Mouse (Mus musculus) left cerebral cortex, postnatal 4 days (tissue): ENCODE measurements around the gene Dnajc16. TPM values are rescaled to one million over a fixed set of nuclear protein-coding genes. Genes with fewer than 3 reads are reported as not detected.

ENCODE experiments used
- DNase-seq: peaks from one replicate; pipeline ENCODE4 v3.0.0-alpha.2; 2022
- intact Hi-C: fragments of 180-260 bp; cut with DNase I; formaldehyde crosslinking; loops from one replicate; pipeline ENCODE4 v1.15.1; 2025
- total RNA-seq, 2 experiments: library from RNA; stranded (reverse); gene quantifications; 2 replicates each; pipeline ENCODE4 v1.2.3; 2021

Gene Dnajc16
- total RNA-seq: 10 to 100 TPM; 22.4 to 27.9 TPM

GRCm38 (mm10) chr4:141790524-141790990 lies at the start of gene Dnajc16:
Dnajc16 (minus strand) TSS chr4:141790931.
- DNase-seq: peak; percentile 97
- intact Hi-C loops: no loop called here

DNA sequence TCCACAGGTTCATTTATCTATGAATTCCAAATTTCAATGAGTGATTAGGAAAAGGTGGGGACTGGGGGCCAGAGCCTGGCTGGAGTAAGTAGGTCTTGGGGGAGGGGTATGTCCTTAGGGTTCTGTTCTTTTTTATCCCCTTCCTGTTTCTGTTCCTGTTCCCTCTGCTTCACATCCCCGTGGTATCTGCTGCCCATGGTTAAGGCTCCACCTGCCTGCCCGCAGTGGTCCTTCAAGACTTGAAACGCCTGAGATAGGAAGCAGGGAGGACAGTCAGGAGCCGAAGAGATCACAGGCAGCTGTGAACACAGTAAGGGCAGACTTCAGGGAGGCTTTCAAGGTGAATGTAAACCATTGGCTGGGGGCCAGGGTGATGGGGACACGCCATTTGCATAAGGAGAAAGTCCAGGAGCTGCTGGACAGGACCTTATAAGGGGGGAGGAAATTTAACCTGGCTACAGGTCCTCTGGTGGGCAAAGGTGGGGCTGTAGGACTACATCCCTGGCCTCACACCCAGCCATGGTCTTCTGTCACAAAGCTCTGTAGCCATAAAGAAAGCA lies 43.9 kb upstream of the Dnajc16 start:
- DNase-seq: no peak
- intact Hi-C loops: no loop called here

DNA sequence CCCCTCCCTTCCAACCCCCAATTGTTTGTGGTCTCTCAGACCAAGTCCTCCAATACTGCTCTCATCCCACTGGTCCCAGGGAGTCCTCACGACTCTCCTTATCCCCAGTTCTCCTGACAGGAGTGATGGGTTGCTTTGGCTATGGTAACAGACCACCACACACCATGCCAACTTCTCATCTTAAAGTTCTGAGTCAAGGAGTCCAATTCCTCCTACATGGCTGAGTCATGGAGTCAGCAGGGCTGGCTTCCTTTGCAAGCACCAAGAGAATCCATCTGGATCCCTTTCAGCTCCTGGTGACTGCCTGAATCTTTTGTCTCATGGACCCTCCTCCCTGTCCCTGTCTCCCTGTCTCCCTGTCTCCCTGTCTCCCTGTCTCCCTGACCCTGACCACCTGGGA lies 43.2 kb upstream of the Dnajc16 start:
- DNase-seq: no peak
- intact Hi-C loops: no loop called here

DNA sequence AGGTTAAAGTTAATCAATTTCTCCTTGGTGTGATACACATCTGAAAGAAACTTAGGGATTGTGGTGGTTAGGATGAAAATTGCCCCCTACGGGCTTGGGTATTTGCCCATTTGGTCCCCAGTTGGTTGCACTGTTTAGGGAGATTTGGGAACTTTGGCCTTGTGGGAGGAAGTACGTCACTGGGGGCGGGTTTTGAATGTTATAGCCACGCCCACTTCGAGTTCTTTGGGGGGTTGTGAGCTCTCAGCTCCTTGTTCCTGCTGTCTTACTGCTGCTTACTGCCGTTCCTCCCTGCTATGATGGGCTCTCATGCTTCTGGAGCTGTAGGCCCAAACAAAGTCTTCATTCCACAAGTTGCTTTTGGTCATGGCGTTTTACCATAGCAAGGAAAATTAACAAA lies 40.6 kb upstream of the Dnajc16 start:
- intact Hi-C loops: no loop called here
- DNase-seq: no peak

DNA sequence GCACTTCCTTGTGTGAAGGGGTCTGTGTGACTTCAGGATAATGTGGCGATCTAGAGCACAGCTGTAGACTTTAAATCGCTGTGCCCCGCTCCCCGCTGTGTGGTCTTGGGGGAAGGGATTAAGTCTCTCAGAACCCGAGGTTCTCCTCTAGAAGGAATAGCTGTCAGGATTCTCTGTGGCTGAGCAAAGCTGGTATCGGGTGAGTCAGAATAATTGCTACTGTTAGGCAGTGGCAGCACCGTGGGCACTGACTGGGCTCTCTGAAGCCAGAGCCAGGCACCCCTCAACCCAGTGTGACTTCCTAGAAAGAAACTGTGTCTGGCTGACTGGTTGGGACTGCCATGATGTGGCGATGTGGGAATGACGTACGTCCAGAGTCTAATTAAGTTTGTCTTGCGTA lies 39.6 kb upstream of the Dnajc16 start:
- intact Hi-C loops: no loop called here
- DNase-seq: no peak

DNA sequence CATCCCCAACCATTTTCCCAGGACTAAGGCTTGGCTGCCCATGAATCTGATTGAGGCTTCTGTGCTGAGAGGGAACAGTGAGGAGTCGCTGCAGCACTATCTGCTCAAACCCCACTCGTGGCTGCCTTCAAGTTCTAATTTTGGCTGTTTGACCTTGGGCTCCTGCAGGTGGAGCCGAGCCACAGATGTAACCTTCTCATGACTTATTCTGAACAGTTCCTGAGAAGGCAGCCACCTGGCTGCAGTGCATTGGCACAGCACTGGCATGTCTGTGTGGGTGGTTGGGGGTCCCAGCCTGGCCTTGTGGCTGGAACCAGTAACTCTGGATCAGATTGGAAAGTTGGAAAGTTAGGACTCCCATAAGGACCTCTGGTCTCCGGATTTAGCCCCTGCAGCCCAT lies 37.4 kb upstream of the Dnajc16 start:
- intact Hi-C loops: no loop called here
- no peak for DNase-seq

DNA sequence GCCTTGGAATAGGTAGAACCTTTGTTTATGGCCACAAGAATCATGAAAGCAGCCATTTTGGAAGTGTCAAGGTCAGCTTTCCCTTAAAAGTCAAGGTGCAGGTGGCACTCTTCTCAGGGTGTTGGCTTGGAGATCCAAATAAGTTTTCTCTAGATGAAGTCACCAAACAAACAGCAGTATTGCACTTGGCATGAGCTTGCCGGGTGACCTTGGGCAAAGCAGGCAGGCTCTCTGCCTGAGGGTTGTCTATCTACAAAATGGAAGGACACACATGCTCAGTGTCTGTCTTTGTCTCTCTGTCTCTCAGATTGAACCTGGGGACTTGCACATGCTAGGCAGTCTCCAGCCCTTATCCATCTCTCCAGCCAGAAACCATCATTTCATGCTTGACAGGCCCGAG lies 36.7 kb upstream of the Dnajc16 start:
- DNase-seq: no peak
- intact Hi-C loops: no loop called here

GRCm38 (mm10) chr4:141826060-141826459 lies 35.3 kb upstream of the Dnajc16 start, which contains the start of gene Cela2a:
Cela2a (minus strand) TSS chr4:141826160.
- intact Hi-C loops: no loop called here
- DNase-seq: no peak

GRCm38 (mm10) chr4:141822979-141823378 lies 32.2 kb upstream of the Dnajc16 start:
- intact Hi-C loops: no loop called here
- DNase-seq: no peak

GRCm38 (mm10) chr4:141822089-141822488 lies 31.4 kb upstream of the Dnajc16 start:
- no peak for DNase-seq
- intact Hi-C loops: no loop called here

DNA sequence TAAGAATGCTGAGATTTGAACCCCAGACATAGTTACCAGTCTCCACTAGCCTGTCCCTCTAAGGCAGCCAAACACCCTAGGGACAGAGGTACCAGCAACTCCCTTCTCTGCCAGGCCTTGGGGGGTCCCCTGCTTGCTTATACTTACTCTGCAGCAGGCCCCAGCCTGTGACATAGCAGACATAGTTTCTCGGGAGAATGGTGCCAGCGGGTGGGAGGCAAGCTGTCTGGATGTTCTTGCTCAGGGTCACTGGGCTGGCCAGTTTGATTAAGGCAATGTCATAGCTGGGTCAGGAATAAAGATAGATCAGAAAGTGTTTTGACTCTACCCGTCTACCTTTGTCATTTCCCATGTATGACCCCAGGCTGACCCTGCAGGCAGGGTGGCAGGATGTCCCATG lies 30.4 kb upstream of the Dnajc16 start:
- intact Hi-C loops: no loop called here
- DNase-seq: no peak

- no peak for DNase-seq
- intact Hi-C loops: no loop called here
Measured at GRCm38 (mm10) chr4:141819316-141819715, 28.6 kb upstream of the Dnajc16 start.

DNA sequence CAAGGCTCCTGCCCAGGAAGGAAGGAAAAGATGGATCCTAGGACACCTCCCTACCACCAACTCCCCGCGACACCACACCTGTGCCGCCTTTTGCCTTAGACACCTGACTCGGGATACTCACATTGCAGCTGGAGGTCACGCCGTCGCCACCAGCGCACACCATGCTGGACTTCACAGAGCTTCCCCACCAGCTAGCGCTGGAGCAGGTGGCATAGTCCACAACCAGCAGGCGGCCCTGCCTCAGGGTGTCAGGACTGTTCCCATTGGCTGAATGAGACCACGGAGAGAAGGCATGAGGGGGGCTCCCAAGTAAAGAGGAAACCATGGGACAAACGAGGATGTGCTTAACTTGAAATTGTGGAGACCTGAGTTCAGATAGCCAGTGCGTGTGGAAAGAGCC lies 28.1 kb upstream of the Dnajc16 start:
- no peak for DNase-seq
- intact Hi-C loops: no loop called here

GRCm38 (mm10) chr4:141817706-141818105 lies 27.0 kb upstream of the Dnajc16 start:
- DNase-seq: no peak
- intact Hi-C loops: no loop called here

GRCm38 (mm10) chr4:141816776-141817655 lies 26.3 kb upstream of the Dnajc16 start:
- DNase-seq: peak; percentile 19
- intact Hi-C loops: no loop called here

DNA sequence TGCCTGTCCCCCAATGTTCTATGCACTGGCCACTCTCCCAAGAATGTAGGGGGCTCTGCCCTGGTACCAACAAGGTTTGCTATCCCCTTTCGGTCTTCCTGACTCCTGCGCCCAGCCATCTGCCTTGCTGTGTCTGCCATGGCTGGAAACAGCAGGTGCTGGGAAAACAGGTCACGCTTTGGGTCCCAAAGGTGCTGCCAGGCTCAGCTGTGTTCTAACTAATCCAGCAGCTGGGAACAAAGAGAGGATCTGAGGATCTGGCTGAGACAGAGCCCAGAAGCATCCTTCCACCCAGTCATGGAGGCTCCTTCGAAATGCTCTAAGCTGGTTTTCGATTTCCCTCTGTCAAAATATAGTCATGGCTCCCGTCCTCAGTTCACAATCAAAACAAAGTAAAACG lies 25.5 kb upstream of the Dnajc16 start:
- peak; percentile 34 for DNase-seq
- intact Hi-C loops: no loop called here

GRCm38 (mm10) chr4:141811375-141811774 lies 20.6 kb upstream of the Dnajc16 start:
- no peak for DNase-seq
- intact Hi-C loops: no loop called here

DNA sequence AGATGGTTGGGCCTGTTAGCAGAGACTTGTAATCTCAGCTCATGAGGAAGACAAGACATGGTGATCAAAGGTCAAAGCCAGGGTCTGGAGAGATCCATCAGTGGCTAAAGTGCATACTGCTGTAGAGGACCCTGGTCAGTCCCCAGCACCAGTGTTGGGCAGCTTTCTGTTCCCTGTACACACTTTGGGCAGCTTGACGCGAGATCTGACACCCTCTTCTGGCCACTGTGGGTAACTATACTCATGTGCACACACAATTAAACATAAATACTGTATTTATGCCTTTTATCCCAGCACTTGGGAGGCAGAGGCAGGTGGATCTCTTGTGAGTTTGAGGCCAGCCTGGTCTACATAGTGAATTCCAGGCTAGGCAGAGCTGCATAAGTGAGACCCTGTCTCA lies 20.2 kb upstream of the Dnajc16 start:
- intact Hi-C loops: no loop called here
- no peak for DNase-seq

GRCm38 (mm10) chr4:141809850-141810464 lies 19.2 kb upstream of the Dnajc16 start:
- intact Hi-C loops: no loop called here
- DNase-seq: peak; percentile 41

DNA sequence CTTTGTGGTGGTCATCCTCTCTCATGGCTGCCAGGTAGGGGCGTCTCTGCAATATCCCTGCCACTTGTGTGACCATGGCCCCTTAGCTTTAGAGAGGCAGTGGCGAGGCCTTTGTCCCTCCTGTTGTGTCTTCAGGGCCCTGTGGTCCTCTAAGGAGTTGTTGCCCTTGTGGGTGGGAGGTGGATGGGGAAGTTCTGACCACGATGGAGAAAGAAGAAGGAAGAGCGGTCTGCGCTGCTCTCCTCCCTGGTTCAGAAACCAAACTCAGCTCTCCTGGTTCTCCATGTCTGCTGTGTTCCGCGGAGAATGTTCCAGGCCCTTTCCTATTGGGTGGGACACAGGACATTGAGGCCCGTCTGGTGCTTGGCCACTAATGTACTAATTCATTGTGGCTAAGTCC lies 15.2 kb upstream of the Dnajc16 start:
- intact Hi-C loops: no loop called here
- DNase-seq: no peak

- intact Hi-C loops: no loop called here
- no peak for DNase-seq
Measured at GRCm38 (mm10) chr4:141804105-141804504, 13.4 kb upstream of the Dnajc16 start.

GRCm38 (mm10) chr4:141797545-141797944 lies 6.8 kb upstream of the Dnajc16 start:
- intact Hi-C loops: no loop called here
- no peak for DNase-seq
